ENCODE assay signal across 17 mouse cellular contexts in the genomic region with DNA sequence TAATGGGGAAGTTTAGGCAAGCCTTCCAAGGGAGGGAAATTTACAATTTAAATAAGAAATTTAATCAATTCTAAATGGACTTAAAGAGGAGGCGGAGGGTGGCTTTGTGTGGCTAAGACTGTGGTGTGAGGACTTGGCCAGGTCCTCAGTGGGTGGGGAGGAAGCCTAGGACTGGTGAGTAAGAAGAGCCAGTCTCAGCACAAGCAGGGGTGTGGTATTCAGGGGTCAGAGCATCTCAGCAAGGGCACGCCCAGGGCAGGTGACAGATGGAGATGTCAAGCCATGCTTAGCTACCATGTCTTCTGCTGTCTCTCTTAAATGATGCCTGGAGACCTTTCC.
A peak's percentile ranks its signal among the peaks of the same experiment; 100 is the strongest.
DNase-seq lines count a peak whose midpoint lies in the region; ATAC-seq and TF ChIP-seq lines count a peak whose summit lies in the region.
"Had no signal": no experiment of that assay in that cellular context is flagged by ENCODE, and none has a peak within 500 bp of the region (broad histone marks: within the 10 kb centered on the region; RNA-seq: fewer than 3 reads in every experiment).

No protein-coding gene starts in this region.

- H3K9me3 ChIP-seq in forebrain, embryonic 12.5 days, result no peaks in the 10 kb centered on the region; the same call in 1 of the 2 replicates
- H3K9me3 ChIP-seq in forebrain, postnatal 0 days (ENCODE audit: low read length), result no peaks in the 10 kb centered on the region
- no peaks in the 10 kb centered on the region for H3K9me3 ChIP-seq in hindbrain, postnatal 0 days (ENCODE audit: low read length)
- no peaks in the 10 kb centered on the region for H3K9me3 ChIP-seq in hindbrain, embryonic 10.5 days
- H3K9me3 ChIP-seq in midbrain, embryonic 14.5 days (ENCODE audit: control insufficient read depth, low read length), result no peaks in the 10 kb centered on the region
- H3K9me3 ChIP-seq in liver, embryonic 11.5 days (ENCODE audit: control insufficient read depth, low read length), result no peaks in the 10 kb centered on the region
- H3K9me3 ChIP-seq: embryonic facial prominence, embryonic 15.5 days; heart, embryonic 12.5 days had no signal

- H3K4me2 ChIP-seq in forebrain, embryonic 12.5 days, result no peak overlapping the region
- H3K4me2 ChIP-seq in forebrain, postnatal 0 days (ENCODE audit: low read depth), result no peak overlapping the region
- no peak overlapping the region for H3K4me2 ChIP-seq in hindbrain, postnatal 0 days (ENCODE audit: low read depth, low read length)
- H3K4me2 ChIP-seq in midbrain, embryonic 14.5 days (ENCODE audit: low read length), result no peak overlapping the region
- no peak overlapping the region for H3K4me2 ChIP-seq in liver, embryonic 11.5 days
- H3K4me2 ChIP-seq: embryonic facial prominence, embryonic 15.5 days; heart, embryonic 12.5 days had no signal

- peaks cover 7% of the 10 kb centered on the region; the same call in 1 of the 2 replicates for H3K27me3 ChIP-seq in forebrain, embryonic 12.5 days
- no peaks in the 10 kb centered on the region for H3K27me3 ChIP-seq in forebrain, postnatal 0 days (ENCODE audit: insufficient read depth, low read length)
- H3K27me3 ChIP-seq in hindbrain, postnatal 0 days (ENCODE audit: insufficient read depth, low read length), result no peaks in the 10 kb centered on the region
- no peaks in the 10 kb centered on the region for H3K27me3 ChIP-seq in hindbrain, embryonic 10.5 days (ENCODE audit: insufficient read depth, poor library complexity, severe bottlenecking)
- H3K27me3 ChIP-seq in midbrain, embryonic 14.5 days (ENCODE audit: control insufficient read depth, insufficient read depth, low read length), result no peaks in the 10 kb centered on the region
- H3K27me3 ChIP-seq in liver, embryonic 11.5 days (replicated peaks; ENCODE audit: control insufficient read depth, insufficient read depth, low read length), result no peaks in the 10 kb centered on the region
- H3K27me3 ChIP-seq: embryonic facial prominence, embryonic 15.5 days; heart, embryonic 12.5 days had no signal

- ATAC-seq in forebrain, embryonic 12.5 days (ENCODE audit: low FRiP score), result peak; percentile 60; the same call in 1 of the 2 replicates
- no peak; the same call in 1 of the 2 replicates for ATAC-seq in forebrain, postnatal 0 days
- peak; percentile 55; the same call in 1 of the 2 replicates for ATAC-seq in hindbrain, postnatal 0 days
- peak; percentile 46; the same call in 1 of the 2 replicates for ATAC-seq in midbrain, embryonic 14.5 days (ENCODE audit: low FRiP score, low TSS enrichment)
- no peak for ATAC-seq in liver, embryonic 11.5 days (replicated peaks; ENCODE audit: low FRiP score)
- ATAC-seq: liver, postnatal 0 days had no signal

- WGBS in forebrain, embryonic 12.5 days, result 34% methylated on average over 2 of the region's 2 CpGs
- 27% methylated on average over 2 of the region's 2 CpGs for WGBS in forebrain, postnatal 0 days
- WGBS in hindbrain, postnatal 0 days, result 40% methylated on average over 2 of the region's 2 CpGs
- WGBS in hindbrain, embryonic 10.5 days, result 38% methylated on average over 2 of the region's 2 CpGs
- WGBS in midbrain, embryonic 14.5 days, result 33% methylated on average over 2 of the region's 2 CpGs
- 44% methylated on average over 2 of the region's 2 CpGs for WGBS in liver, embryonic 11.5 days

- DNase-seq in forebrain, postnatal 0 days, result no peak
- no peak for DNase-seq in hindbrain, postnatal 0 days (ENCODE audit: low spot score)
- DNase-seq in hindbrain, embryonic 10.5 days (ENCODE audit: low spot score), result no peak
- peak; percentile 9 for DNase-seq in ES-CJ7 (ENCODE audit: low read depth, low spot score)
- no peak for DNase-seq in midbrain, embryonic 14.5 days
- no peak for DNase-seq in liver, embryonic 11.5 days (ENCODE audit: low spot score)
- DNase-seq: kidney, adult 8-10 months; kidney, postnatal 14 days; liver; liver, postnatal 0 days; lung, postnatal 10 days; right cerebral cortex, postnatal 4 days; thymus, adult 2 months had no signal

- no peak for TF ChIP-seq CTCF in forebrain, postnatal 0 days (IDR thresholded peaks at IDR 0.05; ENCODE audit: low read depth)
- no peak for TF ChIP-seq CTCF in hindbrain, postnatal 0 days (IDR thresholded peaks at IDR 0.05; ENCODE audit: low read depth)

- peaks cover 19% of the 10 kb centered on the region for H3K4me1 ChIP-seq in forebrain, embryonic 12.5 days
- H3K4me1 ChIP-seq in forebrain, postnatal 0 days (ENCODE audit: insufficient read depth), result peaks cover 5% of the 10 kb centered on the region; the same call in 1 of the 2 replicates
- H3K4me1 ChIP-seq in hindbrain, postnatal 0 days (ENCODE audit: insufficient read depth, low read length), result peaks cover 17% of the 10 kb centered on the region; the same call in 1 of the 2 replicates
- peaks cover 12% of the 10 kb centered on the region for H3K4me1 ChIP-seq in hindbrain, embryonic 10.5 days (replicated peaks)
- H3K4me1 ChIP-seq in midbrain, embryonic 14.5 days (ENCODE audit: control insufficient read depth, insufficient read depth, low read length), result peaks cover 11% of the 10 kb centered on the region; the same call in 1 of the 2 replicates
- H3K4me1 ChIP-seq in liver, embryonic 11.5 days (replicated peaks; ENCODE audit: control insufficient read depth, insufficient read depth, low read length), result no peaks in the 10 kb centered on the region
- H3K4me1 ChIP-seq: embryonic facial prominence, embryonic 15.5 days; heart, embryonic 12.5 days had no signal

- H3K36me3 ChIP-seq in forebrain, embryonic 12.5 days (replicated peaks), result no peaks in the 10 kb centered on the region
- no peaks in the 10 kb centered on the region for H3K36me3 ChIP-seq in forebrain, postnatal 0 days (ENCODE audit: insufficient read depth)
- H3K36me3 ChIP-seq in hindbrain, postnatal 0 days (ENCODE audit: insufficient read depth, low read length), result no peaks in the 10 kb centered on the region
- H3K36me3 ChIP-seq in hindbrain, embryonic 10.5 days, result no peaks in the 10 kb centered on the region
- no peaks in the 10 kb centered on the region for H3K36me3 ChIP-seq in midbrain, embryonic 14.5 days (ENCODE audit: control insufficient read depth, insufficient read depth, low read length)
- H3K36me3 ChIP-seq in liver, embryonic 11.5 days (ENCODE audit: control insufficient read depth, insufficient read depth, low read length), result no peaks in the 10 kb centered on the region
- H3K36me3 ChIP-seq: embryonic facial prominence, embryonic 15.5 days; heart, embryonic 12.5 days had no signal

- no peak overlapping the region for H3K9ac ChIP-seq in forebrain, embryonic 12.5 days
- H3K9ac ChIP-seq in forebrain, postnatal 0 days, result no peak overlapping the region
- H3K9ac ChIP-seq in hindbrain, postnatal 0 days (replicated peaks; ENCODE audit: low read length), result no peak overlapping the region
- no peak overlapping the region; the same call in 1 of the 2 replicates for H3K9ac ChIP-seq in midbrain, embryonic 14.5 days (replicated peaks; ENCODE audit: low read length)
- H3K9ac ChIP-seq in liver, embryonic 11.5 days (ENCODE audit: low read depth, low read length), result no peak overlapping the region
- H3K9ac ChIP-seq: embryonic facial prominence, embryonic 15.5 days; heart, embryonic 12.5 days; liver, postnatal 0 days had no signal

- no peak overlapping the region for H3K4me3 ChIP-seq in forebrain, embryonic 12.5 days (replicated peaks)
- H3K4me3 ChIP-seq in forebrain, postnatal 0 days (ENCODE audit: low read depth, low read length), result no peak overlapping the region
- H3K4me3 ChIP-seq in hindbrain, postnatal 0 days (ENCODE audit: low read length), result no peak overlapping the region
- H3K4me3 ChIP-seq in hindbrain, embryonic 10.5 days, result no peak overlapping the region
- H3K4me3 ChIP-seq in midbrain, embryonic 14.5 days (replicated peaks; ENCODE audit: low read depth, low read length), result no peak overlapping the region
- H3K4me3 ChIP-seq in liver, embryonic 11.5 days (ENCODE audit: low read depth, low read length), result no peak overlapping the region
- H3K4me3 ChIP-seq: embryonic facial prominence, embryonic 15.5 days; heart, embryonic 12.5 days; layer of hippocampus, adult 2 months had no signal

- no peak overlapping the region for H3K27ac ChIP-seq in forebrain, embryonic 12.5 days
- H3K27ac ChIP-seq in forebrain, postnatal 0 days (ENCODE audit: low read depth, low read length), result no peak overlapping the region
- H3K27ac ChIP-seq in hindbrain, postnatal 0 days, result no peak overlapping the region; the same call in 1 of the 2 replicates
- no peak overlapping the region for H3K27ac ChIP-seq in hindbrain, embryonic 10.5 days
- H3K27ac ChIP-seq in midbrain, embryonic 14.5 days (replicated peaks; ENCODE audit: low read depth, low read length), result no peak overlapping the region
- no peak overlapping the region for H3K27ac ChIP-seq in liver, embryonic 11.5 days (ENCODE audit: low read depth, low read length)
- H3K27ac ChIP-seq: embryonic facial prominence, embryonic 15.5 days; layer of hippocampus, adult 2 months had no signal

Comparison
In these comparisons a context has a peak if more than half of its experiments do, and no peak if none do; other contexts are left out.
1. ATAC-seq: peak in forebrain, embryonic 12.5 days (single experiment), hindbrain, postnatal 0 days (single experiment) and midbrain, embryonic 14.5 days (single experiment); none in forebrain, postnatal 0 days (single experiment) and liver, embryonic 11.5 days (single experiment).